Mouse (Mus musculus) layer of hippocampus, adult 8-10 months (tissue): Measurements from ENCODE around the gene Ssh3. TPM values are rescaled to one million over a fixed set of nuclear protein-coding genes. Genes with fewer than 3 reads are reported as not detected.

ENCODE experiments used
- DNase-seq, 2 experiments: peaks; one replicate each; pipeline ENCODE4 v3.0.0; 2022; ENCODE audit warnings: low spot score in 2 of 2
- total RNA-seq, 4 experiments: library from RNA; stranded (reverse); gene quantifications; 2 replicates each; pipeline ENCODE4 v1.2.4; 2022

The Ssh3 gene
- total RNA-seq, 4 experiments from 2014 or later = 64.8 to 79.5 (median 68.0) TPM

GRCm38 (mm10) chr19:4297851-4298250 is 28.9 kb upstream of the Ssh3 start:
- no peak for DNase-seq

GRCm38 (mm10) chr19:4296611-4297010 is 27.6 kb upstream of the Ssh3 start:
- no peak for DNase-seq

- DNase-seq = no peak
Measured at GRCm38 (mm10) chr19:4295391-4295790, 26.4 kb upstream of the Ssh3 start.

- DNase-seq = no peak
Measured at GRCm38 (mm10) chr19:4294381-4295097, 25.6 kb upstream of the Ssh3 start.

- DNase-seq = no peak
Measured at GRCm38 (mm10) chr19:4291161-4291560, 22.2 kb upstream of the Ssh3 start.

GRCm38 (mm10) chr19:4290749-4291148 is 21.8 kb upstream of the Ssh3 start:
- DNase-seq = no peak

GRCm38 (mm10) chr19:4283653-4284052 is 14.7 kb upstream of the Ssh3 start:
- no peak for DNase-seq

GRCm38 (mm10) chr19:4282898-4283553 is 14.0 kb upstream of the Ssh3 start, which contains the start of gene Ankrd13d:
Ankrd13d (minus strand) TSS chr19:4283137.
- peak; percentile 93 to 94 for DNase-seq

GRCm38 (mm10) chr19:4280425-4280824 is 11.4 kb upstream of the Ssh3 start:
- no peak for DNase-seq

GRCm38 (mm10) chr19:4279487-4279886 is 10.5 kb upstream of the Ssh3 start:
- no peak for DNase-seq

GRCm38 (mm10) chr19:4270972-4271371 is 2.0 kb upstream of the Ssh3 start:
- no peak for DNase-seq

GRCm38 (mm10) chr19:4270187-4270586 is 1.2 kb upstream of the Ssh3 start:
- no peak for DNase-seq

GRCm38 (mm10) chr19:4265956-4266355 is 3.0 kb downstream of the Ssh3 start:
- no peak for DNase-seq

GRCm38 (mm10) chr19:4264171-4264780 is 4.7 kb downstream of the Ssh3 start:
- DNase-seq = no peak

- DNase-seq = no peak
Measured at GRCm38 (mm10) chr19:4263702-4264101, 5.3 kb downstream of the Ssh3 start.

GRCm38 (mm10) chr19:4262756-4263155 is 6.2 kb downstream of the Ssh3 start:
- no peak for DNase-seq

- DNase-seq = no peak
Measured at GRCm38 (mm10) chr19:4261038-4261698, 7.8 kb downstream of the Ssh3 start.

- no peak for DNase-seq
Measured at GRCm38 (mm10) chr19:4257897-4258252, 11.1 kb downstream of the Ssh3 start.

GRCm38 (mm10) chr19:4257216-4257896 is 11.6 kb downstream of the Ssh3 start:
- peak; percentile 89 to 95 for DNase-seq

GRCm38 (mm10) chr19:4255583-4256162 is 13.3 kb downstream of the Ssh3 start:
- DNase-seq = no peak

GRCm38 (mm10) chr19:4254230-4254629 is 14.8 kb downstream of the Ssh3 start:
- no peak for DNase-seq
